Mouse (Mus musculus) MEL (cell line): ENCODE measurements around the gene Hist2h2aa1. TPM values are rescaled to one million over a fixed set of nuclear protein-coding genes. Genes with fewer than 3 reads are reported as not detected.
"Not testable (repeated sequence)": the region's sequence is repeated elsewhere in the genome, so short reads cannot be mapped to it uniquely, and the experiment has no call there.

ENCODE experiments used
- DNase-seq: peaks from one replicate; pipeline ENCODE4 v3.0.0; 2011; ENCODE audit warnings: low read depth, low spot score
- H3K27ac ChIP-seq: 2 replicates; pipeline ENCODE4 v1.5.1; 2012; ENCODE audit warnings: low read depth, mild to moderate bottlenecking, control low read depth, low read length, moderate library complexity; ENCODE audit not compliant: control insufficient read depth
- H3K27me3 ChIP-seq, 2 experiments: fragments of 150-350 bp in 1 of 2; sonication (generic) in 1 of 2; 2 replicates each; pipeline ENCODE4 v1.6.1; 2012; ENCODE audit warnings: low read length in 2 of 2, mild to moderate bottlenecking in 2 of 2, improper control_type of control experiment in 1 of 2, moderate library complexity in 1 of 2; ENCODE audit not compliant: insufficient read depth in 2 of 2, control insufficient read depth in 1 of 2
- H3K36me3 ChIP-seq, 2 experiments: 2 replicates each; pipeline ENCODE4 v1.6.1; 2012 to 2014; ENCODE audit warnings: low read length in 2 of 2, improper control_type of control experiment in 1 of 2, inconsistent platforms in 1 of 2, mild to moderate bottlenecking in 1 of 2; ENCODE audit not compliant: insufficient read depth in 2 of 2, control insufficient read depth in 1 of 2
- H3K4me1 ChIP-seq, 2 experiments: fragments of 150-350 bp in 1 of 2; sonication (generic) in 1 of 2; 2 replicates each; pipeline ENCODE4 v1.6.1; 2012; ENCODE audit warnings: low read length in 2 of 2, improper control_type of control experiment in 1 of 2, mild to moderate bottlenecking in 1 of 2; ENCODE audit not compliant: insufficient read depth in 2 of 2, control insufficient read depth in 1 of 2
- H3K4me3 ChIP-seq, 2 experiments: fragments of 150-350 bp in 1 of 2; sonication (generic) in 1 of 2; 2 replicates each; pipeline ENCODE4 v1.5.1; 2012; ENCODE audit warnings: low read depth in 2 of 2, low read length in 2 of 2, mild to moderate bottlenecking in 2 of 2, moderate library complexity in 2 of 2, control low read depth in 1 of 2, improper control_type of control experiment in 1 of 2; ENCODE audit not compliant: control insufficient read depth in 1 of 2, insufficient read depth in 1 of 2
- H3K79me2 ChIP-seq: 2 replicates; pipeline ENCODE4 v1.6.1; 2012; ENCODE audit warnings: mild to moderate bottlenecking, low read length, moderate library complexity; ENCODE audit not compliant: control insufficient read depth, poor library complexity, insufficient read depth
- H3K9ac ChIP-seq: 2 replicates; pipeline ENCODE4 v1.6.1; 2012; ENCODE audit warnings: low read depth, mild to moderate bottlenecking, control low read depth, low read length, moderate library complexity; ENCODE audit not compliant: control insufficient read depth, poor library complexity, severe bottlenecking
- H3K9me3 ChIP-seq: fragments of 150-350 bp; sonication (generic); replicated peaks from 2 replicates; pipeline ENCODE4 v1.6.1; 2012; ENCODE audit warnings: mild to moderate bottlenecking, low read length, improper control_type of control experiment, moderate library complexity; ENCODE audit not compliant: insufficient read depth
- BHLHE40 ChIP-seq: IDR thresholded peaks from 2 replicates; pipeline ENCODE4 v1.6.1; 2012; ENCODE audit warnings: low read depth, mild to moderate bottlenecking, inconsistent platforms, low read length, improper control_type of control experiment, borderline replicate concordance
- CTCF ChIP-seq, 3 experiments: IDR thresholded peaks in 2 of 3; conservative IDR thresholded peaks in 1 of 3; 2 replicates each; pipeline ENCODE4 v1.5.1; 2011 to 2012; ENCODE audit warnings: low read length in 3 of 3, low read depth in 2 of 3, mild to moderate bottlenecking in 2 of 3, improper control_type of control experiment in 1 of 3, inconsistent platforms in 1 of 3, mixed read lengths in 1 of 3, moderate library complexity in 1 of 3; ENCODE audit not compliant: control insufficient read depth in 1 of 3, insufficient read depth in 1 of 3, poor library complexity in 1 of 3, severe bottlenecking in 1 of 3
- POLR2A ChIP-seq, 2 experiments: IDR thresholded peaks; 2 replicates each; pipeline ENCODE4 v1.6.1; 2011 to 2012; ENCODE audit warnings: low read length in 2 of 2, mild to moderate bottlenecking in 2 of 2, control low read depth in 1 of 2, improper control_type of control experiment in 1 of 2, low read depth in 1 of 2, moderate library complexity in 1 of 2; ENCODE audit not compliant: control insufficient read depth in 1 of 2, insufficient read depth in 1 of 2, poor library complexity in 1 of 2
- POLR2AphosphoS2 ChIP-seq: IDR thresholded peaks from 2 replicates; pipeline ENCODE4 v1.6.1; 2011; ENCODE audit warnings: low read length, improper control_type of control experiment
- POLR2AphosphoS5 ChIP-seq: IDR thresholded peaks from 2 replicates; pipeline ENCODE4 v1.6.1; 2012; ENCODE audit warnings: low read depth, borderline replicate concordance, mild to moderate bottlenecking, inconsistent platforms, low read length, moderate library complexity, mixed read lengths
- TAL1 ChIP-seq: IDR thresholded peaks from 2 replicates; pipeline ENCODE4 v1.6.1; 2012; ENCODE audit warnings: mild to moderate bottlenecking, inconsistent platforms, low read length, moderate library complexity, mixed read lengths
- polyA plus RNA-seq, 2 experiments: library from polyadenylated mRNA; stranded (reverse) in 1 of 2; unstranded in 1 of 2; fragments of >175 nt in 1 of 2; fragments of >200 nt in 1 of 2; gene quantifications; 2 replicates each; pipeline versions ENCODE4 v1.2.1 to v1.2.4; 2012; ENCODE audit warnings: low replicate concordance in 2 of 2, low read depth in 1 of 2; ENCODE audit not compliant: insufficient read length in 2 of 2, insufficient read depth in 1 of 2, missing spikeins in 1 of 2
- total RNA-seq: library from RNA; depleted of rRNA; stranded (reverse); fragments of 300-350 nt; gene quantifications from 2 replicates; pipeline ENCODE4 v1.2.3, GENCODE M21; 2012

Gene Hist2h2aa1
- total and polyA plus RNA-seq, 3 experiments = 1.5 to 3,456 TPM; not detected in 1

DNA sequence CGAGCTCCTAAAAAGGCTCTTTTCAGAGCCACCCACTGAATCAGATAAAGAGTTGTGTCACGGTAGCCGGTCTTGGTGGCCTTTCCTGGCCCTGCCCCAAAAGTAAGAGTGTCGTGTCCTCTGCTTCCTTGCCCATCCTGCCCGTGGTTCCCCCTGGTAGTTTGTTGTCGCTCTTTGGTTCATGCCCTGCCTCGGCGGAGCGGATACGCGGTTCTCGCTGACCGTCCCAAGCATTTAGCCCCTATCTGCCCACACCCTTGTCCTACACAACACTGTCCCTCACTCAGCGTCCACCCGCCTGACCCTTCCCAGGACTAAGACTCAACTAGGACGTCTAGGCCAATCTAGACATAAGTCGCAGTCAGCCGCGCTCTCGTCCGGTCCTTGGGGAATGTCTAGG is 721 bp downstream of the Hist2h2aa1 start:
- Histone ChIP-seq H3K36me3 (peaks cover 0 to 56% of the 10 kb centered on the region in 2 experiments; a peak in 2 of 4 replicates), H3K4me1 (peaks cover 13 to 35% of the 10 kb centered on the region in 2 experiments), H3K27ac (peak overlapping the region; percentile 80), H3K4me3 (peak overlapping the region in 1 of 2 experiments; percentile 41; a peak in 2 of 4 replicates), H3K9ac (peak overlapping the region; percentile 60)
- not testable (repeated sequence) for H3K27me3 ChIP-seq, H3K9me3 ChIP-seq, H3K79me2 ChIP-seq, DNase-seq
- TF ChIP-seq POLR2AphosphoS5 (peak; percentile 84; the same call in 1 of the 2 replicates), POLR2A (IDR thresholded peaks at IDR 0.05; ENCODE audit: control insufficient read depth in 1 of 2, insufficient read depth in 1 of 2, low read depth in 1 of 2, low read length in 2 of 2, poor library complexity in 1 of 2) (peak in 1 of 2 experiments; percentile 51; a peak in 1 of 4 replicates)

DNA sequence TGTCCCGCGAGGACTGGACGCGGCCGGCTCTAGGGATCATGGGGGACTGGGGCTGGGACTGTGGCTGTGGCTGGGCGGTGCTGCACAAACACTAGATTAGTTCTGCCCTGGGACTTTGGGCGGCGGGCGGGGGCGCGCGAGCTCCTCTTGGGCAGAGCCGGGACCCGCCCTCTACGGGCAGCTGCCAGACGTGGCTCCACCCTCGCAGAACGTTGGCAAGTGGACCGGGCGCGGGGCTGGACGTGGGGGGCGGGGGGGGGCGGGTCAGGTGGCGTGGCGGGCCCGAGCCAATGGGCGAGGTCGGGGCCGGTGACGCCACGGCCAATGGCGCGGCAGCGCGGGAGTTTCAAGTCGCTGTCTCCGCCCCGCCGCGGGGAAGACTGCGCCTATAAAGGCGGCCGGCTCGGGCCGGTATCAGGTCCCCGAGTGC is 1.1 kb downstream of the Hist2h2aa1 start, which contains the start of gene Hist2h3c1:
Hist2h3c1 (plus strand) TSS at position 259 of the 430 bp plus-strand sequence.
- H3K4me3 ChIP-seq = peak within 1 kb of the TSS; percentile 3 to 63
- H3K27me3 ChIP-seq, H3K9me3 ChIP-seq, DNase-seq, H3K79me2 ChIP-seq: not testable (repeated sequence)
- peaks cover 0 to 55% of the 10 kb centered on the region in 2 experiments; a peak in 2 of 4 replicates for H3K36me3 ChIP-seq
- H3K9ac ChIP-seq = peak within 1 kb of the TSS; percentile 92
- H3K4me1 ChIP-seq = peaks cover 13 to 34% of the 10 kb centered on the region in 2 experiments
- H3K27ac ChIP-seq = peak within 1 kb of the TSS; percentile 97

DNA sequence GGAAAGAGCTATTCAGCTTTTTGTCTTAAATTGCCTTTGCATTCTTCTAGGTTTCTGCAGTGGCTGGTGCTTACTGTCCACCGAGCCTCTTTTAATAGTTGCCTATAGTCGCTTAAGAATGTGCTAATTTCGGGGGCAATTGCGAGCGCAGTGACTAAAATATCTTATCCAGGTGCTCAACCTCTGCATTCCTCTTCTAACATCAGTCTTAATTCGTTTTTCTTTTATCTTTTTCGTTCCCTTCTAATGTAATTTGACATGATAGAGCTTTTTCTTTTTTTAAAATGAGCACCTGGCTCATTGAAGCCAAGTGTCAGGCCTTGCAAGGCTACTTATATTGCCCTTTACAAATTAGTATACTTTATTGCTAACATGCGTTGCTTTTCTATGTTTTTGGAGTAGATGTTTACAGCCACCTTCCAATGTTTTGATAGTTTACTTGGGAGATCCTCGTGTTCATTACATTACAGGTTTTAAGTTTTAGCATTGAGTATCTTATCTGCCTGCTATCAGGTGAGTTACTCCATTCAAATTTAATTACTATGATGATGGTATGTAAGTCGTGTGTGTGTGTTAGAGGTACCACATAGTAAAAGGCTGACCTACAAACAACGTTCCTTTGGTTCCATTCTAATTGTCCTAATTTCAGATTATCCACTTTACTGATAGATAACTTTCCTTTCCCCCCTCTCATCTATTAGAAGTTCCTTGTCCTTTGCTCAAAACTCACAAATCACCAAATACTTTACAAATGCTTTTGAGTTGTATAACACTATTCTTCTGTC is 2.3 kb downstream of the Hist2h2aa1 start:
- peak; percentile 91 for DNase-seq
- peaks cover 0 to 48% of the 10 kb centered on the region in 2 experiments; a peak in 2 of 4 replicates for H3K36me3 ChIP-seq
- peaks cover 2% of the 10 kb centered on the region for H3K79me2 ChIP-seq
- H3K9me3 ChIP-seq = no peaks in the 10 kb centered on the region
- H3K27me3 ChIP-seq = no peaks in the 10 kb centered on the region
- peak overlapping the region; percentile 3 to 63 for H3K4me3 ChIP-seq
- H3K27ac ChIP-seq = peak overlapping the region; percentile 97
- TF ChIP-seq CTCF (IDR thresholded peaks at IDR 0.05 in 2 of 3, conservative IDR thresholded peaks at IDR 0.05 in 1 of 3; ENCODE audit: control insufficient read depth in 1 of 3, insufficient read depth in 1 of 3, low read depth in 2 of 3, low read length in 3 of 3, poor library complexity in 1 of 3, severe bottlenecking in 1 of 3) = no peak
- peak in 1 of 2 experiments; percentile 80; a peak in 2 of 4 replicates for TF ChIP-seq POLR2A (IDR thresholded peaks at IDR 0.05; ENCODE audit: control insufficient read depth in 1 of 2, insufficient read depth in 1 of 2, low read depth in 1 of 2, low read length in 2 of 2, poor library complexity in 1 of 2)
- no peak for TF ChIP-seq BHLHE40
- TF ChIP-seq POLR2AphosphoS5 = peak; percentile 72; the same call in 1 of the 2 replicates
- TF ChIP-seq TAL1 = no peak
- no peak for TF ChIP-seq POLR2AphosphoS2
- H3K4me1 ChIP-seq = peaks cover 13 to 25% of the 10 kb centered on the region in 2 experiments
- peak overlapping the region; percentile 92 for H3K9ac ChIP-seq
